Mouse (Mus musculus): Measurements from ENCODE around the gene Cnpy4.
A peak's percentile ranks its signal among the peaks of the same experiment; 100 is the strongest.
"Not testable (repeated sequence)": the region's sequence is repeated elsewhere in the genome, so short reads cannot be mapped to it uniquely, and the experiment has no call there.

Gene Cnpy4

GRCm38 (mm10) chr5:138202086-138202485, 14.8 kb downstream of the Cnpy4 start:
- DNase-seq (ENCODE audit: low read depth, low spot score), result no peak

GRCm38 (mm10) chr5:138207253-138207652, 20.0 kb downstream of the Cnpy4 start:
- no peak for DNase-seq (ENCODE audit: low read depth, low spot score)

- no peak for DNase-seq (ENCODE audit: low read depth, low spot score)
Measured at GRCm38 (mm10) chr5:138207873-138208272, 20.6 kb downstream of the Cnpy4 start.

- DNase-seq (ENCODE audit: low read depth, low spot score), result not testable (repeated sequence)
Measured at GRCm38 (mm10) chr5:138216632-138217031, 29.3 kb downstream of the Cnpy4 start.

- no peak for DNase-seq (ENCODE audit: low read depth, low spot score)
Measured at GRCm38 (mm10) chr5:138219864-138220263, 32.6 kb downstream of the Cnpy4 start.

GRCm38 (mm10) chr5:138222111-138222510, 34.8 kb downstream of the Cnpy4 start:
- peak; percentile 14 for DNase-seq (ENCODE audit: low read depth, low spot score)

GRCm38 (mm10) chr5:138223287-138223686, 36.0 kb downstream of the Cnpy4 start:
- no peak for DNase-seq (ENCODE audit: low read depth, low spot score)

- no peak for DNase-seq (ENCODE audit: low read depth, low spot score)
Measured at GRCm38 (mm10) chr5:138225700-138226099, 38.4 kb downstream of the Cnpy4 start, which contains the start of gene Nxpe5. Nxpe5 (plus strand) TSS chr5:138225898.

GRCm38 (mm10) chr5:138226491-138226890, 39.2 kb downstream of the Cnpy4 start:
- no peak for DNase-seq (ENCODE audit: low read depth, low spot score)

GRCm38 (mm10) chr5:138227367-138227766, 40.1 kb downstream of the Cnpy4 start:
- no peak for DNase-seq (ENCODE audit: low read depth, low spot score)

- DNase-seq (ENCODE audit: low read depth, low spot score), result no peak
Measured at GRCm38 (mm10) chr5:138228026-138228425, 40.7 kb downstream of the Cnpy4 start.

- no peak for DNase-seq (ENCODE audit: low read depth, low spot score)
Measured at GRCm38 (mm10) chr5:138229511-138229910, 42.2 kb downstream of the Cnpy4 start.

GRCm38 (mm10) chr5:138233778-138234177, 46.5 kb downstream of the Cnpy4 start:
- DNase-seq (ENCODE audit: low read depth, low spot score), result no peak

- no peak for DNase-seq (ENCODE audit: low read depth, low spot score)
Measured at GRCm38 (mm10) chr5:138234224-138234623, 46.9 kb downstream of the Cnpy4 start.

GRCm38 (mm10) chr5:138241511-138241910, 54.2 kb downstream of the Cnpy4 start:
- DNase-seq (ENCODE audit: low read depth, low spot score), result no peak
